ENCODE assay signal across 28 mouse cellular contexts in the genomic region with DNA sequence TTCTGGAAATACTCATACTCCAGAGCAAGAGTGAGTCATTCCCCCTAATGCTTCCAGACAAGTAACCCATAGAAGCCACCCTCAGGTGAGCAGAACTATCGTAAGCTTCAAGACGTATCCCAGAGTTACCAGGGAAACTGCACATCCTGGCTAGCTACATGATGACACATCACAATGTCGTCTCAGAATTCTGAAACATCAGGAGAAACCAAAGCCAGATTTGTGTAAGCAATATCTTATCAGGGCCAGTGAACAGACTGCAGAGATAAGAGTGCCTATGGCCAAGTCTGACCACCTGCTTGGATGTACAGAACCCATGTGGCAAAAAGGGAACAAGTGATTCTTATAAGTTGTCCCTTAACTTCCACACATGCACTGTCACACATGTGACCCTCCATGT.
"Had no signal": no experiment of that assay in that cellular context is flagged by ENCODE, and none has a peak within 500 bp of the region (broad histone marks: within the 10 kb centered on the region; RNA-seq: fewer than 3 reads in every experiment).

No protein-coding gene starts in this region.

- H3K4me3 ChIP-seq: gastrocnemius, adult 2 months; heart, adult 2 months; heart, embryonic 13.5 days; heart, embryonic 15.5 days; hindbrain, embryonic 10.5 days; hindbrain, embryonic 12.5 days; kidney, embryonic 15.5 days; limb, embryonic 13.5 days; limb, embryonic 15.5 days; liver, embryonic 12.5 days had no signal

- H3K9ac ChIP-seq: heart, embryonic 13.5 days; heart, embryonic 15.5 days; hindbrain, embryonic 12.5 days; hindbrain, embryonic 14.5 days; kidney, embryonic 15.5 days; limb, embryonic 13.5 days; limb, embryonic 15.5 days; liver, embryonic 12.5 days; liver, embryonic 14.5 days had no signal

- H3K36me3 ChIP-seq: heart, embryonic 15.5 days; hindbrain, embryonic 10.5 days; hindbrain, embryonic 12.5 days; kidney, embryonic 15.5 days; limb, embryonic 13.5 days; limb, embryonic 15.5 days; liver, embryonic 12.5 days had no signal

- H3K4me1 ChIP-seq: hindbrain, embryonic 12.5 days had no signal

- DNase-seq: gastrocnemius, adult 2 months; gastrocnemius, postnatal 10 days; gastrocnemius, postnatal 25 days; heart, adult 2 months; heart, postnatal 4 days; kidney, adult 11 months; kidney, adult 2 months; kidney, adult 9 months; kidney, postnatal 14 days; kidney, postnatal 36 days; layer of hippocampus, adult 9-11 months; layer of hippocampus, postnatal 36 days; left cerebral cortex, postnatal 4 days had no signal

- ATAC-seq: hindbrain, embryonic 16.5 days; inflammation-experienced regulatory T-cells, adult 6 months; intestine, embryonic 16.5 days; liver, embryonic 12.5 days had no signal

- H3K4me2 ChIP-seq: heart, embryonic 11.5 days; heart, embryonic 13.5 days; heart, embryonic 15.5 days; hindbrain, embryonic 12.5 days; hindbrain, embryonic 14.5 days; kidney, embryonic 15.5 days; limb, embryonic 13.5 days; limb, embryonic 15.5 days; liver, embryonic 12.5 days had no signal

- H3K27ac ChIP-seq: gastrocnemius, adult 2 months; heart, adult 2 months; heart, embryonic 13.5 days; heart, embryonic 15.5 days; hindbrain, embryonic 10.5 days; hindbrain, embryonic 12.5 days; hindbrain, embryonic 14.5 days; kidney, embryonic 15.5 days; kidney, postnatal 0 days; limb, embryonic 13.5 days; limb, embryonic 15.5 days; liver, embryonic 12.5 days; liver, embryonic 14.5 days had no signal

- H3K9me3 ChIP-seq: heart, embryonic 13.5 days; heart, embryonic 15.5 days; hindbrain, embryonic 10.5 days; hindbrain, embryonic 12.5 days; kidney, embryonic 15.5 days; limb, embryonic 13.5 days; limb, embryonic 15.5 days; liver, embryonic 12.5 days had no signal

- H3K27me3 ChIP-seq: heart, embryonic 13.5 days; heart, embryonic 15.5 days; hindbrain, embryonic 12.5 days; kidney, embryonic 15.5 days; limb, embryonic 15.5 days; liver, embryonic 12.5 days had no signal
